Mouse (Mus musculus) C2C12 (cell line): ENCODE results near the gene Celf2.

Experiments used
- CEBPB ChIP-seq: IDR thresholded peaks from one replicate; pipeline ENCODE4 v1.6.1; 2011; ENCODE audit warnings: low read depth, mild to moderate bottlenecking, control low read depth, moderate library complexity
- CTCF ChIP-seq: IDR thresholded peaks from one replicate; pipeline ENCODE4 v1.5.1; 2011; ENCODE audit not compliant: control insufficient read depth, insufficient read depth, insufficient read length
- FOSL1 ChIP-seq: IDR thresholded peaks from one replicate; pipeline ENCODE4 v1.8.0; 2011; ENCODE audit warnings: mild to moderate bottlenecking, low read length; ENCODE audit not compliant: poor library complexity, insufficient read depth, severe bottlenecking
- MAX ChIP-seq: IDR thresholded peaks from one replicate; pipeline ENCODE4 v1.6.1; 2011; ENCODE audit warnings: mild to moderate bottlenecking, control low read depth
- MYOD1 ChIP-seq: IDR thresholded peaks from one replicate; pipeline ENCODE4 v1.6.1; 2011; ENCODE audit warnings: low read depth; ENCODE audit not compliant: control insufficient read depth, insufficient read length
- MYOG ChIP-seq: IDR thresholded peaks from one replicate; pipeline ENCODE4 v1.6.1; 2011; ENCODE audit not compliant: control insufficient read depth, insufficient read length; ENCODE audit errors: extremely low read depth
- USF1 ChIP-seq: IDR thresholded peaks from one replicate; pipeline ENCODE4 v1.6.1; 2011; ENCODE audit warnings: low read depth, mild to moderate bottlenecking, control low read depth, moderate library complexity

- no peak for TF ChIP-seq CTCF
- no peak for TF ChIP-seq USF1
- TF ChIP-seq CEBPB = no peak
- no peak for TF ChIP-seq MYOG
- no peak for TF ChIP-seq MAX
- TF ChIP-seq MYOD1 = no peak
- no peak for TF ChIP-seq FOSL1
Measured at GRCm38 (mm10) chr2:7234587-7234986, 274.8 kb downstream of the Celf2 start.
